Mouse (Mus musculus) urinary bladder, postnatal 10 days (tissue): ENCODE results near the gene Alkbh4.
A peak's percentile ranks its signal among the peaks of the same experiment; 100 is the strongest.
"Not testable (repeated sequence)": the region's sequence is repeated elsewhere in the genome, so short reads cannot be mapped to it uniquely, and the experiment has no call there.

ENCODE experiments used
- DNase-seq: peaks from one replicate; pipeline ENCODE4 v3.0.0; 2022; ENCODE audit warnings: low spot score

Gene Alkbh4

DNA sequence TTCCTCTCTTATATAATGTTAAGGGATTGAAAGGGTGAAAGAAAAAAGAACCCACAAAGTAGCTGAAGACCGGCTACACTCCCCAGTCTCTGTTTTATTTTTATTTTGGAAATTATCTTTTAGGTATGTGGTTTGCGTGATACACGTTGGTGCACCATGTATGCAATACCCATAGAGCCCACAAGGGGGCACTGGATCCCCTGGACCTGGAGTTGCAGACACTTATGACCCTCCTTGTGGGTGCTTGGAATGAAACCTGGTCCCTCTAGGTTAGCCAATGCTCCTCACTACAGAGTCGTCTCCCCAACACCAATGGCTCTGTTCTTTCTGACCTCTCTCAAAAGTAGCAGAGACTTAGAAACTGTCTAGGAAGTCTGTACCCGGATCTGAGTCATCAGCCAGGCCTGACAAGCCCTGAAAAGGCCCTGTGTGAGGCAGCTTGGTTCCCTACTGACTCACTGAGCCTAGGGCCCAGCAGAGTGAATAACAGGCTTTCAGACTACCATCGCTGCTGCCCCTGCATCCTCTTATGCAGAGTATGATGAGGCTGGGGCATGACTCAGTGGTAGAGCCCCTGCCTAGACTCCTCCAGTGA lies 7.3 kb downstream of the Alkbh4 start:
- no peak for DNase-seq

DNA sequence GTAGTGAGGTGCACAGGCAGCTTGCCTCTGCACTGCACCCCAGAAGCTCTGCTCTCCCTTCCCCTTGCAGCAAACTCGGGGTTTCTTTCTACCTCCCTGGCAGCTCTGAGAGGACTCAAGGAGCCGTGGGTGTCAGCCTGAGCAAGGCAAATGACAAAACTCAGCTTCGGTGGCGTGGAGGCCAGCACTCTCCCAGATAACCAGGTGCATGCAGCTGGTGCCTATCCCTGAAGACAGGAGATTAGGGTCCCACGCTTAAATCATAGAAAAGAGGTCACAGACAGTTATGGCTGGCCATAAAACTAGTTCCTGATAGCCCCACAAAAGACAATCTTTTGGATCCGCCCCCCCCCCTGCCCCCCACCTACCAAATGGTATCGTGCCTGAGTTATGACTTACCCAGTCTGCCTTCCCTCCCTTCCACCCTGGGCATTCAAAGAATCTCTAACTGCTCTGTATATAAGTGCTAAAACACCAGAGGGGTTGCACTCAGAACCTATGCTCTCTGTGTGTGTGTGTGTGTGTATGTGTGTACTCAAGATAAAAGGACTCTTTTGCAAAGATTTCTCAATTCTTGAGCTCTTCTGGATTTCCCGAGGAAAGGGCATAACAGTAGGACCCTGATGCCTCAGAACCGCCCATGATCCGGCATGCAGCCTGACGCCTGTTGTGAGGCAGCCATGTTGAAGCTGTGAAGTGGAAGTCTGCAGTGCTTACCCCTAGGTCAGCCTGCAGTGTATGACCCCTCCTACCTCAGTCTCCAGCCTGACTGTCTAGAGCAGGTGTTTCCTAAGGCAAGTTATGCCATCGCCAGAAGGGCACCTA lies 8.9 kb downstream of the Alkbh4 start:
- DNase-seq, result no peak

GRCm38 (mm10) chr5:136146936-136147335 lies 11.0 kb downstream of the Alkbh4 start:
- no peak for DNase-seq

GRCm38 (mm10) chr5:136147704-136148103 lies 11.8 kb downstream of the Alkbh4 start:
- DNase-seq, result no peak

DNA sequence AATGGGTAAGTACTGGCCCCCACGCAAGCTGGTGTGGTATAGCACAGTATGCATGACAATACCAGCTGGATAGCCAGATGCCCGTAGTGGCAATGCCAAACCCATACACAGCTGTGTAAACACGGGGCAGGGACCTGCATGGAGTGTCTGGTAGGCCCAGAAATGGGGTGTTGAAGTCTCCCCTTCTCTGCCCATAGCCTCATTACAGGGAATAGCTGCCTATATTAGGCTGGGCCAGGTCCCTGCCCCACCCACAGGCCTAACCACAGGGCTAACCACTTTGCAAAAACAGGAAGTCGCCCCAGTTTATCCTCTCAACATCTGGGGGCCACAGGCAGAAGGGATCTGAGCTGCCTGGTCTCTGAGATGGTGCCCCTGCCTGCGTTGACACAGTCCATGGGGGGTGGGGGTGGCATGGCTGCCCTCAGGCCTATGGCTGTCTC lies 13.2 kb downstream of the Alkbh4 start:
- not testable (repeated sequence) for DNase-seq

- no peak for DNase-seq
Observed at GRCm38 (mm10) chr5:136152365-136152764, 16.4 kb downstream of the Alkbh4 start.

- no peak for DNase-seq
Observed at GRCm38 (mm10) chr5:136155399-136155798, 19.5 kb downstream of the Alkbh4 start.

GRCm38 (mm10) chr5:136160084-136160483 lies 24.1 kb downstream of the Alkbh4 start:
- DNase-seq, result not testable (repeated sequence)

DNA sequence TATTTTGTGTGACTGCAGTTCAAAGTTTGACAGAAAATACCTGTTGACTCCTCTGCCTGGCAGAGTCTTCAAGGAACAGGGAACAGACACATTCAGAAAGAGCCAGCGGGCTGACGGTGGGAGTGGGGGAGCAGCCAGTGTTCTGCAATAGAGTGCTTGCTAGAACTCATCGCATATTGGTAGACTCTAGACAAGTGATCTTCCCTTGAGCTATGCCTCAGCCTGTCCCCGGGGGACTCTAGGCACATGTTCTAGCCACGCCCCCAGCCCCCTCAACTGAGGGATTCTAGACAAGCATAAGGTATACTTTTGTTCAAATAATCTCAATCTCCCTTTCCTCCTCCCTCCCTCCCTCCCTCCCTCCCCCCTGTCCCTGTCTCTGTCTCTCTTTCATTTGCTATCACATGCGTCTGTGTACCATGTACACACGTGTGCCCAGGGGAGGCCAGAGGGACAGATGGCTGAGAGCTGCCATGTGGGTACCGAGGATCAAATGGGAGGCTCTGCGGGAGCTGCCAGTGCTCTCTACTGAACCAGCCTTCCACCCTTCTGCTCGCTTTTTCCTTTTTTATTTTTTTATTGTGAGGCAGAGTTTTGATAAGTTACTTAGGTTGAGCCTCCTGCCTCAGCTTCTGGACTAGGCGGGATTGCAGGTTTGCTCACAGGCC lies 28.0 kb downstream of the Alkbh4 start:
- no peak for DNase-seq

DNA sequence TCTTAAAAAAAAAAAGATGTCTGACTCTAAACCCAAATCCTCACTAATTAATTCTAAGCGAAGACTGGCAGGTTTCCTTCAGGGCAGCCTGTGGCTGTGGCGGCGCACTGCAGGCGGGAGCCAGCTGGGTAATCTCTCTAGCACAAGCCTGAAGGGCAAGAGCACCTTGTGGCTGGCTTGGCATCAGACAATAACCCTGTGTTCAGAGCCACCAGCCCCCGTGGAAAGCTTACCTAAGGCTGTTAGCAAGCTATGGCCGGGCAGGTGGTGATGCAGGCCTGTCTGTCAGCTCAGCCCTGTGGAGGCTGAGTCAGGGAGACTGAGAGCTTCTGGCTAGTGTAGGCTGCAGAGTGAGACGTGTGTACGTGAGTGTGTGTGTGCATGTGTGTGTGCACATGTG lies 29.3 kb downstream of the Alkbh4 start:
- no peak for DNase-seq

DNA sequence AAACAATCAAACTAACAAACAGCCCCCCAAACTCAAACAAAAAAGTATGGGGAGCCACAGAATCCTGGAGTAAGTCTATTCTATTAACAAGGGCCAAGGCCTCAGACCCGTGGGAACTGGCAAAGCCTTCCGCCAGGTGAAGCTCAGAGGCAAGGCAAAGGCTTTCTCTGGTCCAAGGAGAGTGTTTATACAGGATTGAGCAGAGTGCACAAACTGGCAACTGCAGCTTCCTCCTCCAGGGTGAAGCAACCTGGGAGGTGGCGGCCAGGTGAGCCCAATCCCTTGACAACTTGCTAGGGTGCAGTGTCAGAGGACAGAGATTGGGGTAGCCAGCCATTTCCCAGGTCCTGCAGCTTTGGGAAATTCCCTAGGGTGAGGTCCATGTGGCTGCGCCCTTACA lies 31.4 kb downstream of the Alkbh4 start:
- DNase-seq, result no peak

DNA sequence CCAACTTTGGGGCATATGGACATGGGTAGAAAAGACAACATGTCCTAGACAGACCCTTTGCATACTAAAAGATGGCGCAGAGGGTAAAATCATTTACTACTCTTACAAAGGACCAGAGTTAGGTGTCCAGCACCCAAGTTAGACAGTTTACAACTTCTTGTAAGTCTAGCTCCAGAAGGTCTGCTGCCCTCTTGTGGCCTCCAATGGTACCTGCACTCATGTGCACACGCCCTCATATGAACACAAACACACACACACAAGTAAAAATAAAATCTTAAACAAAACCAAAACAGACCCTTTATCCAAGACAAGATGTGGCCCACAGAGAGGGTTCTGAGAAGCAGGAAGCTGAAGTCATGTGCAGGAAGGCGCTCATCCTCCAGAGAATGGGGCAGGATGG lies 32.1 kb downstream of the Alkbh4 start:
- DNase-seq, result no peak

DNA sequence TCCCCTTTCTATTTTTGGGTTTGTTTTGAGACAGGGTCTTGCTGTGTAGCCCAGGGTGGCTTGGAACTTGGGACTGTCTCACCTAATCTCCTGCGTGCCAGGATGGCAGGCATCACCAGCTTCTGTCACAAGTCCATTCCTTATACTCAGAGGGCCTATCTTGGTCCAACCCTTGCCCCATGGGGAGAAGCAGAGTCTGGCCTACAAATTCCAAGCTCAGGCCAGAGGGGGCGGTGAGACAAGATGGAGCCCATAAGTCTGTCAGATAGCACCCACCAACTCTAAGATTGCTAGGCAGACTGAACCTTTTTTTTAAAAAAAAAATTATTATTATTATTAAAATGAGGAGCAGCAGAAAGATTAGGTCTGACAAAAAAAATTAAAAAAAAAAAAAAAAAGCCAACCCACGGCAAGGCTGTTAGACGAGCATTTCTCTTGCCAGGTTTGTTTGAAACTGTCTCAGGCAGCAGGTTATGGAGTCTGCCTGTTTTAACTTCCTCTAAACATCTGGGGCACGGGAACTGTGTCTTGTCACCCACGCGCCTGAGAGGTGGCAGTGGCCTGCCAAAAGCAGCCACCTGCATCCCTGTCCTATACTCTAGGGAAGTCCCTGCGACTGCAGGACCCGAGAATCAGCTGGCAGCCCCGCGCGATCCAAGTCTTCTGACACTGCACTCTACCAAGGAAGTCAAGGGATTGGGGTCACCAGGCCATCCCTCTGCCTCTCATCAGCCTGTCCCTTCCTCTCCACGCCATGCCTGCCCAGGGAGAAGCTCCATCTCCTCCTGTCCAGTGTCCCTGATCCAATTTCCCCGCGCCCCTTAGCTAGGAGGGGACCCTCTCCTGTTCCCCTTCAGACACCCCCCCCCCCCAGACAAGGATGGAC lies 33.9 kb downstream of the Alkbh4 start:
- DNase-seq, result no peak

- peak; percentile 29 for DNase-seq
Observed at GRCm38 (mm10) chr5:136170512-136171362, 34.8 kb downstream of the Alkbh4 start, which contains the start of gene Orai2. Orai2 (minus strand) TSS chr5:136170713.

DNA sequence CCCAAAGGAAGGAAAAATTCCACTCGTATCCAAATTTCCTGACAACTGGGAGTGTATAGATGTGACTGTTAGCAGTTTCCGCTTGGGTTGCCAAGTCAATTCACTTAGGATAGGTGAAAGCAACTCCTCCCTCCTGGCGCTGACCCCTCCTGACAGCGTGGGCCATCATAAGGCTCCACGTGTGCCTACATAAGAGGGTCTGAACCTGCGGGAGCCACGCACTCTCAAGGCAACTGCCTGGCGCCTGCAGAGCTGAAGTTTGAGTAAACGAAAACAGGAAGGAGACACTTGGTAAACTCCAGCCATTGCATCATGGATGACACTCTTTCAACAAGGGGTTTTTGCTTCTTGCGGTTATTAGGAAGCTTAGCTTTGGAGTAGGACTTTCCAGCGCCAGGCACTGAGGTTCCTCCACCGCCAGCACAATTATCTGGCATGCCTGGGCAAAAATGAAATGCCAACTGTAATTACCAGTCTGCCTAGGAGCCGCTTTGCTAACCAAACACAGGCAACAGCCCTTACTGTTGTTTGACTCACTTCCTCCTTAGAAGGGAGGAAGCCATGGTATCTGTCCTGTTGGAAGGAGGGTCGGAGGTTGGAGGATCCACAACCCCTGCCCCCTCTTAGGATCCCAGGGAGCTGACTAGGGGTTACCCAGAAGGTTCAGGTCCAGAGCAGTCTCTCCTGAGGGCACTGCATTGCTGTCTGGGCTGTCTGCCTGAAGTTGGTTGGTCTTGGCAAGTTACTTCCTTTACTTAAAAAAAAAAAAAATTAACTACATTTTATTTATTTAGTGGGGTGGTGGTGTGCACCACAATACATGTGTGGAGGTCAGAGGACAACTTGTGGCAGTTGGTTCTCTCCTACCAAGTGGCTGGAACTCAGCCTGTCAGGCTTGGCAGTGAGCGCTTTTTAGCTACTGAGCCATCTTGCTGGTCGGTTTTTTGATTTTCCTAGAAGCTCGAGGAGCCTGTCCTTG lies 35.7 kb downstream of the Alkbh4 start:
- DNase-seq, result no peak

GRCm38 (mm10) chr5:136172939-136173338 lies 37.0 kb downstream of the Alkbh4 start:
- no peak for DNase-seq

DNA sequence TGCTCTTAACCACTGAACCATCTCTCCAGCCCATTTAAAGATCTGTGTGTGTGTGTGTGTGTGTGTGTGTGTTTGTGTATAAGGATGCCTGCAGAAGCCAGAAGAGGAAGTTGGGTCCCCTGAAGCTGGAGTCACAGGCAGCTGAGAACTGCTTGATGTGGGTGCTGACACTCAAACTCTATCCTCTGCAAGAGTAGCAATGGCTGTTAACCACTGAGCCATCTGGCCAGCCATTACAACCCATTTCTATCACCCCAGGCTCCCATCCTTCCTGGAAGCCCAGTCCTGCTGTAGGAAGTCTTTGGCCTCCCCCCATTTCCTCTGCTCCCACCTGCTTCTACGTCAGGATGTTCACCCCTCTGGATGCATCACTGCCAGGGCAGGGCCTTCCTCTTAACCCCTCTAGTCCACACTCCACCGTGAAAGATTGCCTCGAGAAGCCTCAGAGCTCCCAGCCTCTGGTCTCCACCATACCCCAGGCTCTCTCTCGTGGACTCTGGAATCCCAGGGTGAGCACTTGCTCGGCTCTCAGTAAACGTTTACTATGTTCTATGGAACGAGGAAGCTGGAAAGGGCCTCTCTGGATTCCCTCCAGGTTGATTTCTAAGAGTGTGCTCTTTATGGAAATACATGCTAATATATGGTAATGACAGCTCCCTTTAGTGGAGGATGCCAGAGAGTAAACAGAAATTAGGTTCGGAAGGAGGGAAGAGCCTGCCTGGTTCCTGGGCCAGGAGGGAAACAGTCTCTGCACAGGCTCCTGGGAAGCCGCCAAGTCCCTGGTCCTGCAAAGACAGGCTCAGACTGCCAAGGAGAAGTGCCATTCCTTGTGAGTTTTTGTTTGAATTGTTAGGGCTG lies 37.9 kb downstream of the Alkbh4 start:
- DNase-seq, result no peak

DNA sequence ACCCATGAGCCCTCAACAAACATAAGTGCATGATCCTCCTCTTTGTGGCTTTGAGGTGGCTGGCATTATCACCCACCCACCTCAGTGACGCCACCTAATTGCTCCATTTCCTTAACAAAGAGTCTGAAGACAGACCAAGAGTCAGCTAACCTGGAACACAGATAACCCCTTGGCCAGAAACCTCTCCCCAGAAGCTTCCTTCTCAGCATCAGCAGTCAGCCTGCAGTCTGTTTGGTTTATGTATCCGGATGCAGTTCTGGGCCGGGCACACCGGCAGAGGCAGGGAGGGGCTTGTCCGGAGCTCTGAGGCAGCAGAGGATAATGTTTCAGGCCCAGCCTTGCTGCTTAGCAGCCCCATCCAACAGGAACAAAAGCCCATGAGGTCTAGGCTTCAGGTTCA lies 43.6 kb downstream of the Alkbh4 start:
- DNase-seq, result no peak

- DNase-seq, result no peak
Observed at GRCm38 (mm10) chr5:136181197-136181596, 45.3 kb downstream of the Alkbh4 start.
